Mouse (Mus musculus): ENCODE data around the gene Clcc1.

DNA sequence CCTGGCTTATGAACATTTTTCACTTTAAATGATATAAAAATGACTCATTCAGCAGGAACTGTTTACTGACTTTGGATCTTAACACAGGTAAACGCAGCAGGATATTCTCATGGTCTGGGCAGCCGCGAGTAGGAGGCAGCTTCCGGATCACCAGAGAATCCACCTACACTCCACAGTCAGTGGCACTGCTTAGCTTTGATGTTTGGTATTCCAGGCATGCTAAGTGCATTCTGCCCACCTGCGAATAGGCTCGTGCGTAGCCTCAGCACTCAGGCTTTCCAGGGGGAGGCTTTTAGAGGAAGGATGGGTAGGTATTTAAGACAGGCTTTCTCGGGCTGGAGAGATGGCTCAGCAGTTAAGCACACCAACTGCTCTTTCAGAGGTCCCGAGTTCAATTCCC lies 40.6 kb downstream of the Clcc1 start:
- no peak for TF ChIP-seq CTCF (IDR thresholded peaks at IDR 0.05; ENCODE audit: control insufficient read depth, insufficient read depth, insufficient read length)
- TF ChIP-seq USF1 (IDR thresholded peaks at IDR 0.05; ENCODE audit: low read depth) = no peak
